Mouse (Mus musculus) limb, embryonic 11.5 days (tissue): Measurements from ENCODE around the gene Actrt2. TPM values are rescaled to one million over a fixed set of nuclear protein-coding genes. Genes with fewer than 3 reads are reported as not detected.

Source experiments
- ATAC-seq: fragments of 200-750 bp; cut with Nextera tagmentation; 2 replicates; pipeline ENCODE4 v1.8.0; 2017; ENCODE audit warnings: low read depth; ENCODE audit not compliant: insufficient number of reproducible peaks, low FRiP score, low TSS enrichment
- DNase-seq: peaks from one replicate; pipeline ENCODE4 v3.0.0-alpha.2; 2015; ENCODE audit warnings: low spot score
- H3K27ac ChIP-seq: fragments of 300-500 bp; sonication (generic); replicated peaks from 2 replicates; pipeline ENCODE4 v1.5.1; 2014; ENCODE audit warnings: low read depth, mild to moderate bottlenecking, low read length
- H3K27me3 ChIP-seq: fragments of 300-500 bp; sonication (generic); 2 replicates; pipeline ENCODE4 v1.6.1; 2014; ENCODE audit warnings: mild to moderate bottlenecking, low read length, mixed read lengths; ENCODE audit not compliant: control insufficient read depth, insufficient read depth
- H3K36me3 ChIP-seq: fragments of 300-500 bp; sonication (generic); 2 replicates; pipeline ENCODE4 v1.6.1; 2014; ENCODE audit warnings: mild to moderate bottlenecking, low read length, moderate library complexity, mixed read lengths; ENCODE audit not compliant: control insufficient read depth, insufficient read depth
- H3K4me1 ChIP-seq: fragments of 300-500 bp; sonication (generic); 2 replicates; pipeline ENCODE4 v1.6.1; 2014; ENCODE audit warnings: low read length, mixed read lengths; ENCODE audit not compliant: control insufficient read depth, insufficient read depth
- H3K4me2 ChIP-seq: fragments of 300-500 bp; sonication (generic); 2 replicates; pipeline ENCODE4 v1.6.1; 2014; ENCODE audit warnings: low read depth, mild to moderate bottlenecking, moderate library complexity; ENCODE audit not compliant: severe bottlenecking
- H3K4me3 ChIP-seq: fragments of 300-500 bp; sonication (generic); 2 replicates; pipeline ENCODE4 v1.5.1; 2014; ENCODE audit warnings: low read depth, low read length
- H3K9ac ChIP-seq: fragments of 300-500 bp; sonication (generic); 2 replicates; pipeline ENCODE4 v1.6.1; 2014; ENCODE audit warnings: mild to moderate bottlenecking, low read length
- H3K9me3 ChIP-seq: fragments of 300-500 bp; sonication (generic); 2 replicates; pipeline ENCODE4 v1.6.1; 2016; ENCODE audit warnings: low read length; ENCODE audit not compliant: control insufficient read depth
- WGBS: fragments of 180-500 bp; shearing (Covaris S2); extraction: QIAGEN DNeasy Blood & Tissue Kit; methylation state at CpG from one replicate; pipeline ENCODE4 v1.1.7; 2014; 5-methylcytosine and 5-hydroxymethylcytosine counted together
- polyA plus RNA-seq: library from polyadenylated mRNA; unstranded; fragments of >200 nt; fragmentation: Nextera tagmentation; extraction: Ambion mirVana; gene quantifications from 2 replicates; pipeline ENCODE4 v1.2.1, GENCODE M21; 2014

The Actrt2 gene
- polyA plus RNA-seq, 1 experiment from 2014 or later = not detected

GRCm38 (mm10) chr4:154698021-154698590 lies 30.4 kb upstream of the Actrt2 start:
- 73% methylated on average over 16 of the region's 16 CpGs for WGBS
- H3K27me3 ChIP-seq = no peaks in the 10 kb centered on the region
- no peak overlapping the region for H3K4me3 ChIP-seq
- peaks cover 42% of the 10 kb centered on the region for H3K4me1 ChIP-seq
- no peak overlapping the region for H3K4me2 ChIP-seq
- ATAC-seq (no peak), DNase-seq (no peak)
- peak overlapping the region; percentile 24; the same call in 1 of the 2 replicates for H3K27ac ChIP-seq
- no peaks in the 10 kb centered on the region for H3K36me3 ChIP-seq
- no peaks in the 10 kb centered on the region for H3K9me3 ChIP-seq
- no peak overlapping the region for H3K9ac ChIP-seq

- Histone ChIP-seq H3K27ac (peak overlapping the region; percentile 24), H3K4me1 (peaks cover 44% of the 10 kb centered on the region), H3K4me2 (no peak overlapping the region), H3K9me3 (no peaks in the 10 kb centered on the region), H3K9ac (no peak overlapping the region), H3K4me3 (no peak overlapping the region), H3K36me3 (no peaks in the 10 kb centered on the region), H3K27me3 (no peaks in the 10 kb centered on the region)
- 75% methylated on average over 5 of the region's 5 CpGs for WGBS
- no peak for ATAC-seq
- DNase-seq = no peak
Observed at GRCm38 (mm10) chr4:154697476-154697875, 29.8 kb upstream of the Actrt2 start.

- Histone ChIP-seq H3K9me3 (no peaks in the 10 kb centered on the region), H3K9ac (no peak overlapping the region), H3K4me1 (peaks cover 41% of the 10 kb centered on the region), H3K4me3 (no peak overlapping the region), H3K4me2 (no peak overlapping the region), H3K27me3 (no peaks in the 10 kb centered on the region), H3K27ac (no peak overlapping the region; the same call in 1 of the 2 replicates), H3K36me3 (no peaks in the 10 kb centered on the region)
- 80% methylated on average over 5 of the region's 5 CpGs for WGBS
- no peak for ATAC-seq
- no peak for DNase-seq
Observed at GRCm38 (mm10) chr4:154696552-154696951, 28.9 kb upstream of the Actrt2 start.

GRCm38 (mm10) chr4:154696146-154696545 lies 28.5 kb upstream of the Actrt2 start:
- no peaks in the 10 kb centered on the region for H3K27me3 ChIP-seq
- H3K27ac ChIP-seq = no peak overlapping the region; the same call in 1 of the 2 replicates
- H3K9ac ChIP-seq = no peak overlapping the region
- no peaks in the 10 kb centered on the region for H3K36me3 ChIP-seq
- DNase-seq (no peak), ATAC-seq (no peak)
- H3K4me3 ChIP-seq = no peak overlapping the region
- H3K4me2 ChIP-seq = no peak overlapping the region; the same call in 1 of the 2 replicates
- H3K9me3 ChIP-seq = no peaks in the 10 kb centered on the region
- peaks cover 41% of the 10 kb centered on the region for H3K4me1 ChIP-seq
- 11% methylated on average over 4 of the region's 4 CpGs for WGBS

GRCm38 (mm10) chr4:154694361-154694760 lies 26.7 kb upstream of the Actrt2 start:
- H3K27me3 ChIP-seq = no peaks in the 10 kb centered on the region
- H3K36me3 ChIP-seq = no peaks in the 10 kb centered on the region
- 89% methylated on average over 5 of the region's 5 CpGs for WGBS
- DNase-seq = no peak
- H3K27ac ChIP-seq = peak overlapping the region; percentile 79; the same call in 1 of the 2 replicates
- H3K9ac ChIP-seq = no peak overlapping the region
- H3K9me3 ChIP-seq = no peaks in the 10 kb centered on the region
- H3K4me3 ChIP-seq = no peak overlapping the region
- H3K4me2 ChIP-seq = no peak overlapping the region
- no peak for ATAC-seq
- peaks cover 41% of the 10 kb centered on the region for H3K4me1 ChIP-seq

GRCm38 (mm10) chr4:154693348-154694015 lies 25.8 kb upstream of the Actrt2 start:
- Histone ChIP-seq H3K4me3 (no peak overlapping the region), H3K4me1 (peaks cover 39% of the 10 kb centered on the region), H3K9me3 (no peaks in the 10 kb centered on the region), H3K9ac (peak overlapping the region; percentile 18), H3K27me3 (no peaks in the 10 kb centered on the region), H3K4me2 (no peak overlapping the region), H3K27ac (peak overlapping the region; percentile 94), H3K36me3 (no peaks in the 10 kb centered on the region)
- WGBS = 17% methylated on average over 20 of the region's 20 CpGs
- peak; percentile 91 for DNase-seq
- peak; percentile 80 for ATAC-seq

GRCm38 (mm10) chr4:154683068-154683752 lies 15.5 kb upstream of the Actrt2 start:
- H3K27ac ChIP-seq = no peak overlapping the region
- no peak for ATAC-seq
- WGBS = 80% methylated on average over 5 of the region's 5 CpGs

GRCm38 (mm10) chr4:154682311-154682710 lies 14.6 kb upstream of the Actrt2 start:
- Histone ChIP-seq H3K4me3 (no peak overlapping the region), H3K9me3 (no peaks in the 10 kb centered on the region), H3K9ac (no peak overlapping the region), H3K4me2 (no peak overlapping the region), H3K27ac (no peak overlapping the region), H3K36me3 (no peaks in the 10 kb centered on the region), H3K27me3 (no peaks in the 10 kb centered on the region), H3K4me1 (no peaks in the 10 kb centered on the region)
- no peak for ATAC-seq
- DNase-seq = no peak
- WGBS = 60% methylated on average over 14 of the region's 14 CpGs

More at GRCm38 (mm10) chr4:154683068-154683752, 15.5 kb upstream of the Actrt2 start:
- Histone ChIP-seq H3K4me3 (no peak overlapping the region), H3K4me2 (no peak overlapping the region), H3K9ac (no peak overlapping the region), H3K27me3 (no peaks in the 10 kb centered on the region), H3K4me1 (no peaks in the 10 kb centered on the region), H3K9me3 (no peaks in the 10 kb centered on the region), H3K36me3 (no peaks in the 10 kb centered on the region)
- no peak for DNase-seq
